Mouse (Mus musculus) heart, postnatal 0 days (tissue): ENCODE measurements around the gene Glt8d1. TPM values are rescaled to one million over a fixed set of nuclear protein-coding genes. Genes with fewer than 3 reads are reported as not detected.

Source experiments
- ATAC-seq: fragments of 200-750 bp; cut with Nextera tagmentation; 2 replicates; pipeline ENCODE4 v1.8.0; 2017; ENCODE audit warnings: low read depth, moderate number of reproducible peaks, moderate library complexity; ENCODE audit not compliant: insufficient read depth
- DNase-seq: peaks from one replicate; pipeline ENCODE4 v3.0.0-alpha.2; 2016; ENCODE audit warnings: low spot score
- H3K27ac ChIP-seq: fragments of 300-500 bp; sonication (generic); 2 replicates; pipeline ENCODE4 v1.5.1; 2014; ENCODE audit warnings: low read depth, mild to moderate bottlenecking
- H3K27me3 ChIP-seq: fragments of 300-500 bp; sonication (generic); 2 replicates; pipeline ENCODE4 v1.6.1; 2014; ENCODE audit warnings: low read length, mixed read lengths; ENCODE audit not compliant: control insufficient read depth, insufficient read depth
- H3K36me3 ChIP-seq: fragments of 300-500 bp; sonication (generic); replicated peaks from 2 replicates; pipeline ENCODE4 v1.6.1; 2014; ENCODE audit warnings: low read length, mixed read lengths; ENCODE audit not compliant: control insufficient read depth, insufficient read depth
- H3K4me1 ChIP-seq: fragments of 300-500 bp; sonication (generic); 2 replicates; pipeline ENCODE4 v1.6.1; 2014; ENCODE audit warnings: antibody characterized with exemption; ENCODE audit not compliant: control insufficient read depth, insufficient read depth
- H3K4me2 ChIP-seq: fragments of 300-500 bp; sonication (generic); 2 replicates; pipeline ENCODE4 v1.6.1; 2014; ENCODE audit warnings: low read depth, mild to moderate bottlenecking, low read length, moderate library complexity
- H3K4me3 ChIP-seq: fragments of 300-500 bp; sonication (generic); 2 replicates; pipeline ENCODE4 v1.5.1; 2014; ENCODE audit warnings: low read depth, low read length
- H3K9ac ChIP-seq: fragments of 300-500 bp; sonication (generic); replicated peaks from 2 replicates; pipeline ENCODE4 v1.6.1; 2014; ENCODE audit warnings: low read depth, low read length, mixed read lengths
- H3K9me3 ChIP-seq: fragments of 300-500 bp; sonication (generic); replicated peaks from 2 replicates; pipeline ENCODE4 v1.6.1; 2016; ENCODE audit warnings: low read length; ENCODE audit not compliant: control insufficient read depth
- CTCF ChIP-seq: IDR thresholded peaks from 2 replicates; pipeline ENCODE4 v1.5.1; 2016; ENCODE audit warnings: antibody characterized with exemption, control low read depth, low read depth
- EP300 ChIP-seq: IDR thresholded peaks from 2 replicates; pipeline ENCODE4 v1.6.1; 2016; ENCODE audit warnings: antibody characterized with exemption, low read depth
- WGBS: fragments of 180-500 bp; shearing (Covaris S2); extraction: QIAGEN DNeasy Blood & Tissue Kit; methylation state at CpG from one replicate; pipeline ENCODE4 v1.1.7; 2014; 5-methylcytosine and 5-hydroxymethylcytosine counted together
- polyA plus RNA-seq: library from polyadenylated mRNA; unstranded; fragments of >200 nt; fragmentation: Nextera tagmentation; extraction: Ambion mirVana; gene quantifications from 2 replicates; pipeline ENCODE4 v1.2.1, GENCODE M21; 2015
- total RNA-seq: library from RNA; depleted of rRNA; stranded (reverse); fragments of >200 nt; gene quantifications from 2 replicates; pipeline ENCODE4 v1.2.3, GENCODE M21; 2014; ENCODE audit warnings: low replicate concordance

The Glt8d1 gene
- total and polyA plus RNA-seq, 2 experiments from 2014 or later = 30.6 to 39.0 TPM

DNA sequence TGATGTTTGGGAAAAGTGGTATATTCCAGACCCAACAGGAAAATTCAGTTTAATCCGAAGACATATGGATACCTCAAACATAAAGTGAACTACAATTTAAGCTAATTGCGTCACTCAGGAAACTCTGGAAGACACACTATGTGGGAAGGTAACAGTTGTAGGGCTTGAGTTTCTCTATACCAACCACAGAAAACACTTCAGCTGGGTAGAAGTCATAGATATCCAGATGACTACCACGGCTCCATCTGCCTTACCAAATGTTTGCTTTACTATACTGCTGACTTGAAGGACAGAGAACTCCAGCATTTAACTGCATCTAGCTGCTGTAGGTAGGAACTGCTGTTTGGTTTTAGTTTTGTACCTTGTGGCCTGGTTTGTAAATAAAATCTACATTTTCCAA lies 10.4 kb downstream of the Glt8d1 start:
- ATAC-seq (no peak), DNase-seq (no peak)
- no peaks in the 10 kb centered on the region for H3K27me3 ChIP-seq
- H3K9ac ChIP-seq = no peak overlapping the region
- no peaks in the 10 kb centered on the region for H3K9me3 ChIP-seq
- WGBS = 89% methylated on average over 3 of the region's 3 CpGs
- H3K4me2 ChIP-seq = no peak overlapping the region
- H3K4me1 ChIP-seq = no peaks in the 10 kb centered on the region
- peaks cover 89% of the 10 kb centered on the region for H3K36me3 ChIP-seq
- TF ChIP-seq CTCF = no peak
- TF ChIP-seq EP300 = no peak
- no peak overlapping the region for H3K4me3 ChIP-seq
- no peak overlapping the region for H3K27ac ChIP-seq

DNA sequence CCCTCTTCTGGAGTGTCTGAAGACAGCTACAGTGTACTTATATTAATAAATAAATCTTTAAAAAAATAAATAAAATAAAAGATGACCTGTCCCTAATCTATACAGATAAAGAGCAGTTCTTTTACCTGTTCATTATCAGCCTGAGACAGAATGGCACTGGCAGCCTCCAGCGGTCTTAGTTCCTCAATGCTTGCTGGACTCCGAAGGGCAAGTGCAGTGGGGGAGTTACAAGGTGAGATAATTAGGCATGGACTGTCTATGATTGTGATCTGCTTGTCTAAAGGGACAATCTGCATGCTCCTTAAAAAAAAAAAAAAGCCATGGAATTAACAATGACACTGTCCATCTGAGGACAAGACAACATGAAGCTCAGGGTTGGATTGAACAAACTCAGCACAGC lies 12.7 kb downstream of the Glt8d1 start:
- Histone ChIP-seq H3K27me3 (no peaks in the 10 kb centered on the region), H3K9me3 (no peaks in the 10 kb centered on the region), H3K36me3 (peaks cover 83% of the 10 kb centered on the region), H3K4me2 (no peak overlapping the region), H3K27ac (no peak overlapping the region), H3K4me3 (no peak overlapping the region), H3K4me1 (peaks cover 9% of the 10 kb centered on the region), H3K9ac (no peak overlapping the region)
- ATAC-seq (no peak), DNase-seq (no peak)
- WGBS = 95% methylated on average over 2 of the region's 2 CpGs
- TF ChIP-seq EP300 (no peak), CTCF (no peak)

GRCm38 (mm10) chr14:31016063-31016462 lies 14.9 kb downstream of the Glt8d1 start:
- no peaks in the 10 kb centered on the region for H3K9me3 ChIP-seq
- no peak for DNase-seq
- no peaks in the 10 kb centered on the region for H3K27me3 ChIP-seq
- H3K27ac ChIP-seq = no peak overlapping the region
- TF ChIP-seq CTCF (no peak), EP300 (no peak)
- H3K4me3 ChIP-seq = no peak overlapping the region
- no peak overlapping the region for H3K4me2 ChIP-seq
- ATAC-seq = no peak
- WGBS = 47% methylated on average over 1 of the region's 1 CpGs
- peaks cover 63% of the 10 kb centered on the region for H3K36me3 ChIP-seq
- peaks cover 19% of the 10 kb centered on the region for H3K4me1 ChIP-seq
- H3K9ac ChIP-seq = no peak overlapping the region

DNA sequence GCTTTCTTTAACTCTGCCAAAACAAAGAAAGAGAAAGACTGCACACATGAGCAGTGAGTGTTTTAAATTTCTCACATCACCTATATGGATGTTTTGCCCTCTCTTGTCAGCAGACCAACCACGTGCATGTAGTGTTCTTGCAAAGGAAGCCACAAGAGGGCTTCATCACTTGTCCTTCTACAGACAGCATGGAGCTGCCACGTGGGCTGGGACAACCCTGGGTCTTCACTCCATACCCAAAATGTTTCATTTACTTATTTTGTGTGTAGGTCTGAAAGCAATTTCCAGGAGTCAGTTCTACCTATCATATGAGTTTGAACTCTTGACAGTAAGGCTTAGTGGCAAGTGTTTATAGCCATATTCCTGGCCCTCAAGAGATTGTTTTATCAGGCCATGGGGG lies 16.7 kb downstream of the Glt8d1 start:
- peak overlapping the region; percentile 91 for H3K4me2 ChIP-seq
- peak overlapping the region; percentile 76 for H3K4me3 ChIP-seq
- 0% methylated on average over 2 of the region's 2 CpGs for WGBS
- no peak for TF ChIP-seq CTCF
- no peak for TF ChIP-seq EP300
- no peaks in the 10 kb centered on the region for H3K9me3 ChIP-seq
- peak overlapping the region; percentile 96; the same call in 1 of the 2 replicates for H3K9ac ChIP-seq
- H3K4me1 ChIP-seq = peaks cover 19% of the 10 kb centered on the region
- ATAC-seq = no peak
- H3K27ac ChIP-seq = 0 out of 2 replicates have a peak overlapping the region, but pooled peaks have one; percentile 99
- no peaks in the 10 kb centered on the region for H3K27me3 ChIP-seq
- peaks cover 49% of the 10 kb centered on the region for H3K36me3 ChIP-seq
- DNase-seq = peak; percentile 23

GRCm38 (mm10) chr14:31018860-31019291 lies 17.7 kb downstream of the Glt8d1 start, which contains the start of the genes Pbrm1 and Gnl3:
Gene Pbrm1 (plus strand): TSS chr14:31019138.
Gene Gnl3 (minus strand): TSS chr14:31019152.
- peak; percentile 90 for ATAC-seq
- peak within 1 kb of the TSS; percentile 99 for H3K27ac ChIP-seq
- H3K4me1 ChIP-seq = peaks cover 19% of the 10 kb centered on the region
- peaks cover 42% of the 10 kb centered on the region for H3K36me3 ChIP-seq
- TF ChIP-seq CTCF (peak; percentile 24; the same call in 1 of the 2 replicates), EP300 (no peak)
- H3K9me3 ChIP-seq = no peaks in the 10 kb centered on the region
- peak within 1 kb of the TSS; percentile 96 for H3K9ac ChIP-seq
- WGBS = 0% methylated on average over 40 of the region's 53 CpGs
- DNase-seq = peak; percentile 96
- peak within 1 kb of the TSS; percentile 91 for H3K4me2 ChIP-seq
- peak within 1 kb of the TSS; percentile 76 for H3K4me3 ChIP-seq
- H3K27me3 ChIP-seq = no peaks in the 10 kb centered on the region
